Mouse (Mus musculus) urinary bladder, adult 18-20 months (tissue): ENCODE data around the gene Zscan21.
A peak's percentile ranks its signal among the peaks of the same experiment; 100 is the strongest.

Experiments
- DNase-seq, 2 experiments: peaks; one replicate each; pipeline ENCODE4 v3.0.0; 2022; ENCODE audit warnings: low spot score in 2 of 2, mixed read lengths in 2 of 2

Zscan21 gene

DNA sequence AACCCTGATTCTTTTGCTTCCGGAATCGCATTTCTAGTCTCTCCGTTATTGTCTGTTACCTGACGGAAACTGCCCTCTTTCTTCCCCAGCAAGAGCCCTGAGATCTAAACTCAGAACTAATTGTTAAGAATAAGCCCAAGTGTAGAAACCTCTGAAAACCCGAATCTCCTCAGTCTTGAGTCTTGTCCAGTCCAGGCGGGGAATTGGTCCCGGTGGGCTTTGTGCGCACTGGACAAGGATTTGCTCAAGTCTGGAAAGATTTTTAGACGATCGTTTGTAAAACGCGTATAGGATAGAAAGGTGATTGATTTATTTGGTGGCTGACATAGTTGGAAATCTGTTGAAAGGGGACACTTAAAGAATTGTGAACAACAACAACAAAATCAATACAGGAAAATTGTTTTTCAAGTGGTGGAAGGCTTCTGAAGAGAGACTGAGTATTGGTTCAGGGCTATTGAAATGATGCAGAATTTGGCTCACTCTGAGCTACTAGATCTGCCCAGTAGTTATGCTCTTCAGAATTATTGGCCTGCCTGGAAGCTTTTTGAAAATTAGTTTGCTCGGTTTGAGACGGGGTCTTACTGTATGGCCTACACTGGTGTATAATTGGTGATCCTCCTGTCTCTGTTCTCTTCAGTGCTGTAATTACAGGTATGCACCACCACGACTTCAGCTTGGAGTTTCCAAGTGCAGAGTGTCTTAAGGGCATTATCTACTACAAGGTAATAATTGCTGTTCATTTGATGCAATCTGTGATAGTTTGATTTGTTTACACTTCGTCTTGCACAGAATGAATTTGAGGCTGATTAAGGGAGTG, 704 bp downstream of the Zscan21 start:
- no peak for DNase-seq

GRCm38 (mm10) chr5:138118041-138118440, 1.3 kb downstream of the Zscan21 start:
- DNase-seq = no peak

DNA sequence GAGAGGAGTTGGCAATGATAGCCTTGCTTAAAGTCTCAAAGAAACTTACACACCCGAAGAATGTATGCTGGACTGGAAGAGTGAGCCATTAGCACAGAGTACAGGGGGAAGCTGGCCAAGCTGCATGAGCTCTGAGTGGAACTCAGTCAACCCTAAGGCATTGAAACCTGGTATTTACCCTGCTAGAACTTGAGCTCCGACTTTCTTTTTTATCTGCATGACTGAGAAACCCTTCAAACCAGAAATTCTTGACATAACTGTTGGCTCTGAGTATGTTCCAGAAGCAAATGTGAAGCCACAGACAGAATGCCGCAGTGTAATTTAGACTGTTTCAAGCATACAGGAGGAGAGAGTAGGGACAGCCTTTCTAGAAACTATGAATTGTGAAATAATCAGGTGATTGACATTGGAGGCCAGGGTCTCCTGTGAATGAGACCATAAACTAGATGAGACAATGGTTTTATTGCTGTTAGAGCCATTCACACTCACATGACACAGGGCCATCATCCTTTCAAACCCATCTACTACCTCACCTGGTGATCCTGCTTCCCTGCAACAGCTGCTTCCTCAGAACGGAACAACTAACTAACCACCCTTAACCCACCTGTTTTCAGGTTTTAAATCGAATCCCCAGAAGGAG, 15.8 kb downstream of the Zscan21 start:
- DNase-seq = no peak

DNA sequence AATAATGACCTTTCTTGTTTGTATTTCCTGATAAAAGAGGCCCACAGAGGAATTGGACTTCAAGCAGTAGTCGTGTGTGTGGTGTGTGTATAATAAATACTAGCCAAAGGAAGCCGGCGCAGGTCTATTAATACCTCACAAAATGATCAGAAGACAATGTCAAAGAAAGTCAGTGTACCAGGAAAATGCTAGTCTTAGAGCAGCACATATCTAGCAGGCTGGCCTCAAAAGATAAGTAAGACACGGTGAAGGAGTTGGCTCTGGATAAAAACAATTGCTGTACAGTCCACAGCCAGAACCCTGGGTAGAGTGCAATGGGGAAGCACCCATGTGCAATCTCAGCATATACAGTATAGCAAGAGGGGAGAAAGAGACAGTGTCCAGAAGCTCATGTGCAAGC, 20.6 kb downstream of the Zscan21 start:
- DNase-seq = no peak

- DNase-seq = no peak
Observed at GRCm38 (mm10) chr5:138137935-138138549, 21.3 kb downstream of the Zscan21 start.

DNA sequence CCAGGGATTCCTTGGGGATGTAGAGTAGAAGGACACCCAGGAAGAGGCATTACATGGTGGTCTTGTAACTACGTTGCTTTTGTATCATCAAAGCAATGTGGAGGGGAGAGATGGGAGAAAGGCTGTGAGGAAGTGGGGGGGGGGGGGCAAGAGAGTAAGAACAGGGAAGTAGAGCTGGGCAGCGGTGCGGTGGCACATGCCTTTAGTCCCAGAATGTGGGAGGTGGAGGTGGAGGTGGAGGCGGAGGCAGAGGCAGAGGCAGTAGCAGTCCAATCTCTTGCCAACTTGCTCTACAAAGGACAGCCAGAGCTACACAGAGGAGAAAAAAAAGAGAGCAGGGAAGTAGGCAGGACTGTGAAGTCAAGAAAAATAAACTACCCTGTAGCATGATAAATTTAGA, 21.9 kb downstream of the Zscan21 start:
- no peak for DNase-seq

GRCm38 (mm10) chr5:138154390-138154789, 37.7 kb downstream of the Zscan21 start:
- DNase-seq = no peak

DNA sequence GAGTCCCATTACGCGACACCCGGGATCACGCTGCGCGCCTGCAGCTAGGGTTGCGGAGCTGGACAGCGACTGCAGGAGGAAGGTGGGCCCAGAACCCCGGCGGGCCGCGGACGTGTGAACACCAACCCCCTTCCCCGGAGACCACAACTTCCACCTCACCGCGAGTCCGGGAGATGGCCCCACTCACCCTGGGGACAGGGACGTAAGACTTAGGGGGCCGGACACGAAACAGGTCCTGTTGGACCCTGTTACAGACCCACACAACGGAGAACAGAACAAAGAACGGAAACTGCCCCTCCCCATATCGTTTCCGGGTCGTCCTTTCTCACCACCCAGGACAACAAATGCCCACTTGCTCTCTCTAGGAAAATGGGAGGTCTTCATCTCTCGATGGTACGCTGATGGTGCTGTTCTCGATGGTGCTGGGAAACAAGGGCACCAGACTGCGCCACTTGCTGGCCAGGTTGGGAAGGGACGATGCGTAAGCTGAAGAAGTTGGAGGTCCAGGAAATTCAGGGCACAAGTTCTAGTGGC, 38.8 kb downstream of the Zscan21 start, which contains the start of gene Zfp113:
Gene Zfp113 (minus strand): TSS at position 302 of the 534 bp plus-strand sequence.
- peak; percentile 78 to 84 for DNase-seq

GRCm38 (mm10) chr5:138160224-138160762, 43.6 kb downstream of the Zscan21 start:
- no peak for DNase-seq

DNA sequence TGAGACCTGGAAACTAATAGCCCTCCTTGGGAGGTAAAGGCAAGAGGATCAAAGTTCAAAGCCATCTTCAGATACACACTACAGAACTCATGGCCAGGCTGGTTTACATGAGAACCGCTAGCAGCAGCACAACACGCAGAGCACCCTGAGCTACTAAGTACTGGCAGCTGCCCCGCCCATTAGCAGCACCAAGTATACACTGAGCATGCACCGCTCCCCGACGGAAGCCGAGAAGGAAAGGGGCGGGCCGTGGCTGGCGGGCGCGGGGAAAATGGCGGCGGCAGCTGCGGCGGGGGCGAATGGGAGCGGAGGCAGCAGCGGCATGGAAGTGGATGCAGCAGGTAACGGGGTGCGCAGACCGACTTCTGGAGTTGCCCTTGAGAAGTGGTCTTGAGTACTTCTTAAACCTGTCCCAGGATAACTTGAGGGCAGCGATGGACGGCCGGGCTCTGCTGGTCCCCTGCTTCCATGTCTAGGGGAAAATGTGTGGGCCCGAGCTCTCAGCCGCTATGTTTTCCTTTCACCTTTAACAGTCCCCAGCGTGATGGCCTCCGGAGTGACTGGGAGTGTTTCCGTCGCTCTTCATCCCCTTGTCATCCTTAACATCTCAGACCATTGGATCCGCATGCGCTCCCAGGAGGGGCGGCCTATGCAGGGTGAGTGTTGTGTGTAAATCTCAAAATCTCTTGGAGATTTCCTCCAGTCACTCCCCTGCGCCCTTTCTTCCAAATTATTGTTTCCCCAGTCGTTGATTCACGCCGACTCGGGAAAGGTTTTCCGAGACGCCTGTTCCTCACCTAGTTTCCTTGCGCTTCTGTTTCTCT, 44.4 kb downstream of the Zscan21 start, which contains the start of gene Cops6:
Gene Cops6 (plus strand): TSS at position 230 of the 824 bp plus-strand sequence.
- peak; percentile 91 to 93 for DNase-seq

DNA sequence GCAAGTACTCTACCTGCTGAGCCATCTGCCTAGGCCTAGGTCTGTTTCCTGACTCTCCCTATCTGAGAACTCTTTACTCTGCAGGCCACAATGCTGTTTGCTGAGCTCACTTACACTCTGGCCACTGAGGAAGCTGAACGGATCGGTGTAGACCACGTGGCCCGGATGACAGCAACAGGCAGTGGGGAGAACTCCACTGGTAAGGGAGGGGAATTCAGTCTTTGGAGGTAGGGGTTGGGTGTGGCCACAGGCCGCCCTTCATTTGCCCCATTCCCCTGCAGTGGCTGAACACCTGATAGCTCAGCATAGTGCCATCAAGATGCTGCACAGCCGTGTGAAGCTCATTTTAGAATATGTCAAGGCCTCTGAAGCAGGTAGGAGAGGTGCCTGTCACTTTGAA, 46.3 kb downstream of the Zscan21 start:
- DNase-seq = no peak

- DNase-seq = no peak
Observed at GRCm38 (mm10) chr5:138163610-138164009, 46.9 kb downstream of the Zscan21 start.

GRCm38 (mm10) chr5:138165594-138165993, 48.9 kb downstream of the Zscan21 start:
- DNase-seq = no peak

GRCm38 (mm10) chr5:138170936-138171561, 54.3 kb downstream of the Zscan21 start:
- peak; percentile 93 to 94 for DNase-seq

DNA sequence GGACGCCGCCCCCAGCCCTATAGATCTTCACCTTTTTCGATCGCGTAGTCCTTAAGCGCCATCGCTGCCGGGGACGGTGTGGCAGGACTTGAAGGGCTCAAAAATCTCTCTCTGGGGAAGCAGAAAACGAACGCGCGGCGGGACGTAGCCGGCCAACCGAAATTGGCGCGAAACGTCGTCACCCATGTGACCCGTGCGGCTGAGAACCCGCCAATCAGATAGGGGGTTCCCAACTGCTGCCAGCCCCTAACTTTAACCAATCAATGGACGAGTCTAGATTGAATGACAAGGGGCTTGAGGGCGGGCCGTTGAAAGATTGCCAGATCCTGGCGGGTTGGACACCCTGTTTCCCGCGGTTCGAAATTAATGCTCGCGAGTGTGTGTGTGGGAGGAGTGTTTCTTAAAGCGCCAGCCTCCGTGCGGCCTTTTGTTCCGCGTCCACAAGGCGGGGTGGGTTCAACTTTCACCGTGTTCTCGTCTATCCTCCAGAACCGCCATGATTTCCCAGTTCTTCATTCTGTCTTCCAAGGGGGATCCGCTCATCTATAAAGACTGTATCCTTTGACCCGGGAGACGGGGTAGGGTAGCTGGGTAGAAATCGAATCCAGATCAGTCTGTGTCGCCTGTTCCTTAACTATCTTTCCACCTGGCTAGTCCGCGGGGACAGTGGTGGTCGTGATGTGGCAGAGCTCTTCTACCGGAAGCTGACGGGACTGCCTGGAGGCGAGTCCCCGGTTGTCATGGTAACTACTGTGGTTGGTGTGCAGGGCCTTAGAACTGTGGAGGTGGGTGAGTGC, 55.2 kb downstream of the Zscan21 start, which contains the start of the genes Ap4m1 and Mcm7:
Gene Ap4m1 (plus strand): TSS at position 308 of the 797 bp plus-strand sequence.
Gene Mcm7 (minus strand): TSS at position 728 of the 797 bp plus-strand sequence.
- peak; percentile 97 to 98 for DNase-seq

DNA sequence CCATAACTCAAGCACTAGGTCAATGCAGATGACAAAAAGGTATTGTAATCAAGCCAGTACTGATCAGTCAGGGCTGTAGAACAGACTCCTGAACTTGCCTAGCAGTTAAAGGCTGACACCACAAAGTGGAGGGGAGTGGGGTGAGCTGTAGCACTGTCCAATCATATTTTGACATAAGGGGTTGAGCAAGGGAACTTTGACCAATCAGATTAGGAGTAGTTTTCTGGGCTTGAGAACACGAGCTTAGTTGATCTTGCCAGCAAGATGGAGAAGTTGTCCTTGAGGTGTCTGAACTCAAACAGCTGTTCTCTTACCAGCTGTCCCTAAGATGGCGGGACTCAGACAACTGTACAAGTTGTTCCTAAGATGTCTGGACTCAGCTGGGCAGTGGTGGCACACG, 56.5 kb downstream of the Zscan21 start:
- no peak for DNase-seq
